Mouse (Mus musculus): Measurements from ENCODE around the gene Gm47959.
"Not testable (repeated sequence)": the region's sequence is repeated elsewhere in the genome, so short reads cannot be mapped to it uniquely, and the experiment has no call there.

Gm47959 gene

GRCm38 (mm10) chr1:83000306-83000705, at the start of gene Gm47959:
Gm47959 (plus strand) TSS chr1:83000548.
- not testable (repeated sequence) for DNase-seq

DNA sequence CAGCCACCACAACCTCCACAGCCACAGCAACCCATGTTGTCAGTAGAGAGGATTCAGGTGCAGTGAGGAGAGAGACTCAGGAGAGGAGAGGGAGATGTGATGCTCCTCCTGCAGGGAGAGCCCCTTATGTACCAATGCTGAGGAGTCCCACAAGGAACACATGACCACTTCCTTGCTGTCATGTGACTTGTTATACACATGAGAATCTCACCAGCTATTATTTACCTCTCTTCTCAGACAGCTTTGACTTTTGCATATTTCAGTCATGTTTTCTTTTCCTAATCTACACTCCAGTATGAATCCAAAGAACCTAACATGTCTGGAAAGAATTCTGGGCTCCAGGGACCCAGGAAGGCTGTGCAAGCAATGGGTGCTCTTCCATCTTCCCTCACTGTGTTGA, 44.4 kb upstream of the Gm47959 start, which contains the start of gene Gm7544:
Gene Gm7544 (minus strand): TSS at position 101 of the 400 bp plus-strand sequence.
- DNase-seq, result not testable (repeated sequence)

- no peak for DNase-seq
Measured at GRCm38 (mm10) chr1:82959870-82960385, 40.4 kb upstream of the Gm47959 start, which contains the start of gene Gm47955. Gm47955 (plus strand) TSS chr1:82960286.

GRCm38 (mm10) chr1:82966413-82966812, 33.9 kb upstream of the Gm47959 start:
- no peak for DNase-seq

DNA sequence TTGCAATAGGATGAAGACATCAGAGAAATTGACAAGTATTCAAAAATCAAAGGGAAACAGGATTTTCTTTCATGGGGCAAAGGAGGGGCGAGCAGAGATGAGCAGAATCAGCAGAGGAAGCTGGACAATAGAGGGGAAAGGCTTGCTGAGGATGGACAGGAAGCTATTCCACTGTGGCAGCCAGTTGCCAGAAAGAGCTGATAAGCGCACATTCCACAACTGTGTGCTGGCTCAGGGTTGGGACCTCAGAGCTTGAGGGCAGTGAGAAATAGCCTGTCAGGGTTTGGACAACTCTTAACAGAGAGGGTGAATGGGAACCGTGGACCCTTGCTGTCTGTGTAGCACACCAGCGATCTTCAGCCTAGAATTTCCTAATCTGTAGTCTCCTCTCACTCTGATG, 28.3 kb upstream of the Gm47959 start:
- no peak for DNase-seq

- DNase-seq, result no peak
Measured at GRCm38 (mm10) chr1:82973244-82973643, 27.1 kb upstream of the Gm47959 start.

DNA sequence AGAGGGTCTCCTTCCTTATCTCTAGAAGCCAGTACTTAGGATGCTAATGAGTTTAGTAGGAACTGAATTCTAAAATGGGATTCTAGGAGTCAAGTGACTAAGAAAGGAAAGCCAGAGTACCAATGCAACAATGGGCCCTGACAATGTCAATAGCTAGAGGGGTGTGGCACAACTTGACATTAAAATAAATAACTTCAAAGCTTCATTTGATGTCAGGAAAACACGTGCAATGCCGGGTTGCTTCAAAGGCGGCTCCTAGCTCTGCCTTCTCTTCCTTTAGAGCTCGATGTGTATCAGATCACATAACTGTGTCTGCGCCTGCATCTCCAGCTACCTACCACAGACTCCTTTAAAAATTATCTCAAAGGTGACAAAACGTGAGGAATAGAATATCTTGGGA, 26.4 kb upstream of the Gm47959 start:
- no peak for DNase-seq

GRCm38 (mm10) chr1:82974342-82974741, 26.0 kb upstream of the Gm47959 start:
- DNase-seq, result no peak

- DNase-seq, result no peak
Measured at GRCm38 (mm10) chr1:82975750-82976149, 24.6 kb upstream of the Gm47959 start.

DNA sequence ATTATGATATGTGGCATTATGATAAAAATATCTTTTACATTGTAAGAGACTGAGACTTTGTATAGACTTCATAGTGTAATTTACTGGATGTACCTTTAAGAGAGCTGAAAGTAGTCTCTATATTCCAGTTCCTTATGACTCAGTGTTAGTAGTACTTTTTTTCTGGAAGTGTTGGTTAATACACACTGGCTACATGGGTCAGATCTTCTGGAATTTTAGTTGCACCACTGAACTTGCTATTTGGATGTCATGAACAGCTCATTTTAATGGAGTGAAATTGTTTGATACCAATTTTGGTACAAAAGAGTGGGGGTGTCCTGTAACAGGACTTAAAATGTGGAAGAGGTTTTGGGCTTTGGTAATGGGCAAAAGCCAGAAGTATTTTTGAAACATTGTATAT, 22.5 kb upstream of the Gm47959 start:
- no peak for DNase-seq

DNA sequence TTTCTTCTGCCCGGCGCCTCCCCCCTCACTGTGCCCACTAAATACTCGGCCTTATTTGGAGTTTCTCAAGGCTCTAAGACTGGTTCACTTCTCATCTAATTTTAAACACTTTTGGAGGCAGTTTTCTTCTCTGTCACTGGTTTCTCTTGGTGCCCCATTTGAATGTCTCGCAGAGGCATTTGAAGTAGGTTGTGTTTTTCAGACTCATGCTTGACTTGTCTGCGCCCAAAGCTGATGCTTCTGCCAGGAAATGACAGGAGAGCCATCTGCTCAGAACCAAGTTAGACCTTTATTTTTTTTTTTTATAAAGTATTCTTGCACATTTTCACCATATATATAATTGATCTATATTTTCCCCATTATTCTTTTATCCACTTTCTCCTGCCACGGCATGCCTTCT, 13.6 kb upstream of the Gm47959 start:
- no peak for DNase-seq

- DNase-seq, result no peak
Measured at GRCm38 (mm10) chr1:82987530-82988198, 12.7 kb upstream of the Gm47959 start.

- DNase-seq, result no peak
Measured at GRCm38 (mm10) chr1:82991062-82991461, 9.3 kb upstream of the Gm47959 start.

DNA sequence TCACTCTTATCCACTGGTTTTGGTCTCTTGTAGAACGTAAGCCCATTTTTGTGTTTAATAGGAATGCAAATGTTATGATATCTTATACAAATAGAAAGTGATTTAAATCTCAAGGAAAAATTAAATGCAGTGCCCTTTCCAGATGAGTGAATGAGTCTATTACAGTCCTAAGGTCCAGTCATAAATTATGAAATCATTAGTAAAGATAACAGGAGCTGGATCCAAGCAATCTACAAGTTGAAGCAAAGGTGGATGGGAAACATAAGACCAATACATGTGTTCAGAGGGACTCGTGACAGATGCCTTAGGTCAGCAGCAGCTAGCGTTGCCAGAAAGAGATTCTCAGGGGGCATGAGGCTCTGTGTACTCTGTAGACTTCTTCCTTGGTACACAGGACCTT, 8.8 kb upstream of the Gm47959 start:
- no peak for DNase-seq

DNA sequence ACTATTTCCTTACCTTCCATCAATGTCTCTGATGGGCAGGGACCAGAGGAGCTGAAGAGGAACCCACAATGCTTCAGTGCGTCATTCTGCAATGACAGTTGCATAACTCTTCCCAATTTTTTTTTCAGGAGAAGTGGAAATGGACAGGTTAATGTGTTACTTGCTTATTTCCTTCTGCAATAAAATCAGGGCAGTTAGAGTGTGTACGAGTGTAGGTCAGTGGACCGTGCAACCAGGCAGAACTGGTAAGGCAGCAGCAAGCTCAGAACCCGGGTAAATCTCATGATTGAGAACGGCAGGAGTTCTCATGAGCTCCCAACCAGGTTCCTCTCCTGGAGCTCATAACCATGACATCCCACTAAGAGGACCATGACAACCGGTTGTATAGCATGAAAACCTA, 8.3 kb upstream of the Gm47959 start:
- no peak for DNase-seq

DNA sequence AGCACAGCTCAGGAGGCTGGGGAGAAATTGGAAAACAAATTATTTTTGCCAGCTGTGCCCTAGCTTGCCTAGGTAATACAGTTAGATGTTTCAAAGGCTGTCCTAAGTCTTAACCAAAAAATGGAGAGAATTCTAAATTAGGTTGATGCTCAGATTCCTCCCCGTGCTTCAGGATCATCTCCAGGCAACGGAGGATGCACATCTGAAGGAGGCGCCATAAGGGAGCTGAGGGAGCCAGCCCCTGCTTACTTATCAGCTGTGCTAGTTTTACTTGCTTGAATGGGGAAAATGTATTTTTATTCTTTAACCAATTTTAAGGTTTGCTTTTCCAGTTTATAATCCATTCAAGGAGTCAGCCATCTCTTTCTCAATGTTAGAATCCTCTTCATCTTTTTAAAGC, 6.4 kb upstream of the Gm47959 start:
- no peak for DNase-seq

GRCm38 (mm10) chr1:83006218-83007179, 6.2 kb downstream of the Gm47959 start:
- no peak for DNase-seq

- DNase-seq, result no peak
Measured at GRCm38 (mm10) chr1:83007471-83007870, 7.1 kb downstream of the Gm47959 start.

- no peak for DNase-seq
Measured at GRCm38 (mm10) chr1:83014477-83014876, 14.1 kb downstream of the Gm47959 start.

DNA sequence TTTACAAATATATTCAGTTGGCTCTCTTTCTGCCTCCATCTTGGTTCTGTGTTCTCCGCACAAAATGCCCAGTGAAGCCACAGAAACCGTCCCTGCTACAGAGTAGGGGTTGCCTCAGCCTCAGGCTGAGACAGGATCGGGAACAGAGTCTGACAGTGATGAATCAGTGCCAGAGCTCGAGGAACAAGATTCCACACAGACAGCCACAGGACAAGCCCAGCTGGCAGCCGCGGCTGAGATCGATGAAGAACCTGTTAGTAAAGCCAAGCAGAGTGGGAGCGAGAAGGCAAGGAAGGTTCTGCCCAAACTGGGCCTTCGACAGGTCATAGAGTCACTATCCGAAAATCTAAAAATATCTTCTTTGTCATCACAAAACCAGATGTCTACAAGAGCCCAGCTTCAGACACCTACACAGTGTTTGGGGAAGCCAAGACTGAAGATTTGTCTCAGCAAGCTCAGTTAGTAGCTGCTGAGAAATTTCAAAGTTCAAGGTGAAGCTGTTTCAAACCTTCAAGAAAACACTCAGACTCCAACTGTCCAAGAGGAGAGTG, 15.1 kb downstream of the Gm47959 start:
- DNase-seq, result no peak

GRCm38 (mm10) chr1:83016556-83016955, 16.2 kb downstream of the Gm47959 start:
- no peak for DNase-seq

- no peak for DNase-seq
Measured at GRCm38 (mm10) chr1:83031950-83032349, 31.6 kb downstream of the Gm47959 start.

GRCm38 (mm10) chr1:83032508-83032907, 32.2 kb downstream of the Gm47959 start:
- no peak for DNase-seq

All from right cerebral cortex, postnatal 14 days (tissue).